Mouse (Mus musculus) spleen, embryonic (tissue): ENCODE measurements around the gene Cfap70.

Experiments used
- CTCF ChIA-PET: fragments of 350-600 bp; sonication (Branson Sonifier 250); formaldehyde crosslinking; loops from one replicate; lab custom pipeline; 2022; lab: Charles Lee

The Cfap70 gene

GRCm38 (mm10) chr14:20347441-20347990 is 104.5 kb downstream of the Cfap70 start:
- CTCF ChIA-PET = interaction anchor here (0.5 to 1.2 kb wide), 5 partner anchors 9 to 264 kb away, joined by 3 to 13 read pairs (median 3); partner anchors contain the start of gene Mrps16

DNA sequence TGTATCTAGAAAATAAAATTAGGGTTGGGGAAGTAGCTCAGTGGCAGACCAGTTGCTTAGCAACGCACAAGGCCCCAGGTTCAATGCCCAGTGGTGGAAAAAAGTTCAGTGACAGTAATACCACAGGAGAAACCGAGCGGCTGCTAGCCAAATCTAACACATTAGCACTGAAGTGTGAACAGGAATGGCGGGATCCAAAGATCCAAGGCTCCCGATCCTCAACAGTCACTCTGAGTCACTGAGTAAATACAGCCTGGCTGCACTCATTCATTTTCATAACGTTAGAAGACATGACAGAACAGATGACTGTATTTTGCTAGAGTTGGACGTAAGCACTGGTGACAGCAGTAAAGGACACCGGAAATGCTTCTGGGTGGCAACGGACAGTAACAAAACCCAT is 106.1 kb downstream of the Cfap70 start:
- CTCF ChIA-PET = interaction anchor here (0.6 kb wide), 1 partner anchor 131 kb away, joined by 6 read pairs; no protein-coding TSS in a partner anchor
